Mouse (Mus musculus): ENCODE results near the gene 4931414P19Rik.
A peak's percentile ranks its signal among the peaks of the same experiment; 100 is the strongest.

- TF ChIP-seq POLR2A (IDR thresholded peaks at IDR 0.05; ENCODE audit: insufficient read depth, low read length) (no peak), EP300 (IDR thresholded peaks at IDR 0.05; ENCODE audit: insufficient read depth, low read depth, low read length) (no peak), CTCF (IDR thresholded peaks at IDR 0.05; ENCODE audit: low read depth, low read length) (peak; percentile 75)
These were observed 35.6 kb upstream of the 4931414P19Rik start, which contains the start of gene Cdh24 for GRCm38 (mm10) chr14:54641305-54641969.
